Mouse (Mus musculus) left cerebral cortex, postnatal 4 days (tissue): ENCODE results near the gene Btbd16. TPM values are rescaled to one million over a fixed set of nuclear protein-coding genes. Genes with fewer than 3 reads are reported as not detected.

Experiments used
- DNase-seq: peaks from one replicate; pipeline ENCODE4 v3.0.0-alpha.2; 2022
- intact Hi-C: fragments of 180-260 bp; cut with DNase I; formaldehyde crosslinking; loops from one replicate; pipeline ENCODE4 v1.15.1; 2025
- total RNA-seq, 2 experiments: library from RNA; stranded (reverse); gene quantifications; 2 replicates each; pipeline ENCODE4 v1.2.3; 2021

Btbd16 gene
- total RNA-seq, 2 experiments from 2014 or later: 0.34 TPM; not detected in 1

DNA sequence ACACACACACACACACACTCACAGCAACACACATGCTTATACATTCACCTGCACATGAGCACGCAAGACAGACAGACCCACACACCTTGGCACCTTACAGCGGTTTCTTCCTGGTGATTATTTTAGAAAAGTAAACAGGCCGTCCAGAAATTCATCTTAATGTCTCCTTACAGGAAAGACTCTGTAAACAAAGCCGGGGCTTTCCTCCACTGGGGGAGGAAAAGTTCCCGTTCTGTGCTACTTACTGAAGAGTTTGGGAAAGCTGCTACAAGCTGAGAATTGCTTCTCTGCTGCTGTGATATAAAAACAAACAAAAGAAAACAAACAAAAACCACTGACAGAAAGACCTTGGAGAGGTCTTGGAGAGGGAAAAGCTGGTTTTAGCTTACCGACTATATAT, 34.8 kb downstream of the Btbd16 start:
- intact Hi-C loops: no loop called here
- DNase-seq: no peak

- DNase-seq: no peak
- intact Hi-C loops: no loop called here
These were observed 36.4 kb downstream of the Btbd16 start for GRCm38 (mm10) chr7:130810238-130810637.

GRCm38 (mm10) chr7:130812407-130812806, 38.5 kb downstream of the Btbd16 start:
- no peak for DNase-seq
- intact Hi-C loops: no loop called here

DNA sequence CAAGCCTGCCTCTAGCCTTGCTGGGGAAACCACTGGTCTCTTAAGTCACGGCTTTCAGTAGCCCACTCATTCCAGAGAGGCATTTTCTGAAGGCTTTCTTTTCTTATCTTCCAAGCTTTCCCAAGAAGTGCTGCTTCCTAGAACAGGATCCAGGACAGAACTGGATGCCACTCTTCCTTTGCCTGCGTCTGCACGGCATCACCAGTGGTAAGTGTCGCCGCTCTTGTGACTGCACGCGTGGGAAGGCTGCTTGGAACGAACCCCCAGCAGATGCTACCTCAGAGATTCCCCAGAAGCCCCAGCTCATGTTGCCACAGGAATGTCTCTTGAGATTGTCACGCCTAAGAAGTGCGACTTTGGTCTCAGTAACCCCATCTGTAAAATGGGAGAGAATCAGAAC, 41.7 kb downstream of the Btbd16 start:
- DNase-seq: no peak

GRCm38 (mm10) chr7:130816243-130816642, 42.4 kb downstream of the Btbd16 start:
- intact Hi-C loops: no loop called here
- no peak for DNase-seq

More for the DNA sequence above, 41.7 kb downstream of the Btbd16 start:
- intact Hi-C loops: no loop called here

DNA sequence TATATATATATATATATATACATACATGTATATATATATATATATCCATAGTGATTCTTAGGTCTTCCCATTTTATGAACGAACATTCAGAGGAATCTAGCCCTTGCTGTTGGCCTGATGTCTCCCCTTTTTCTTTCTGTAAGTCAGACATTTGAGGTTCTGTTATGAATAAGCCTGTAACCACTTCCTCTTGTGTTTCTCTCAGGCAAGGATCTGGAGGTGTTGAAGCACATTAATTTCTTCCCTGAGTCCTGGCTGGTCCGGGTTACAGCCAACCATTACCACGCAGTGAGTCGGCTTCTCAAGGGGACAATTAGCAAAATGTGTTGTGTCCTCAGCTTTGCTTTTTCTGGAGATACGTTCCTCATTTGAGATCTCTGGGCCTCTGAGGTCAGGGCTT, 44.9 kb downstream of the Btbd16 start:
- DNase-seq: no peak
- intact Hi-C loops: no loop called here

GRCm38 (mm10) chr7:130819624-130820023, 45.8 kb downstream of the Btbd16 start:
- no peak for DNase-seq
- intact Hi-C loops: loop anchor here (10.0 kb wide), 1 partner anchor 95 kb away; no protein-coding TSS in a partner anchor

GRCm38 (mm10) chr7:130823992-130824391, 50.1 kb downstream of the Btbd16 start:
- no peak for DNase-seq
- intact Hi-C loops: loop anchor here (10.0 kb wide), 1 partner anchor 91 kb away; no protein-coding TSS in a partner anchor

GRCm38 (mm10) chr7:130826343-130826742, 52.5 kb downstream of the Btbd16 start:
- DNase-seq: no peak
- intact Hi-C loops: loop anchor here (10.0 kb wide), 1 partner anchor 88 kb away; no protein-coding TSS in a partner anchor

DNA sequence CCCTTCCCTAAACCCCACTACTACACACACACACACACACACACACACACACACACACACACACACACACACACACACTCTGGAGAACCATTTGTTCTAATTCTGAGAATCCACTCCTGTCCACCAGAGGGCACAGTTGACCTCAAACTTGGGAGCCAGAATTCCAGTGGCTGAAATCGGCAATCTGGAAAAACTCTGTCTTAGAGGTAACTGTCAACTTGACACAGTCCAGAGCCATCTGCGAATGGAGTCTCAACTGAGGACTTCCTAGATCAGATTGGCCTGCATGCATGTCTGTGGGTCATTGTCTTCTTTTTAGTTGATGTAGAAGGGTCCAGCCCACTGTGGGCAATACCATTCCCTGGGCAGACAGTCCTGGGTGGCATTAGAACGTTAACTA, 53.6 kb downstream of the Btbd16 start:
- DNase-seq: peak; percentile 53
- intact Hi-C loops: loop anchor here (10.0 kb wide), 1 partner anchor 87 kb away; no protein-coding TSS in a partner anchor

- intact Hi-C loops: loop anchor here (10.0 kb wide), 1 partner anchor 87 kb away; no protein-coding TSS in a partner anchor
- no peak for DNase-seq
These were observed 54.1 kb downstream of the Btbd16 start for GRCm38 (mm10) chr7:130827844-130828403.

GRCm38 (mm10) chr7:130828475-130828874, 54.6 kb downstream of the Btbd16 start:
- intact Hi-C loops: loop anchor here (10.0 kb wide), 1 partner anchor 86 kb away; no protein-coding TSS in a partner anchor
- DNase-seq: no peak

DNA sequence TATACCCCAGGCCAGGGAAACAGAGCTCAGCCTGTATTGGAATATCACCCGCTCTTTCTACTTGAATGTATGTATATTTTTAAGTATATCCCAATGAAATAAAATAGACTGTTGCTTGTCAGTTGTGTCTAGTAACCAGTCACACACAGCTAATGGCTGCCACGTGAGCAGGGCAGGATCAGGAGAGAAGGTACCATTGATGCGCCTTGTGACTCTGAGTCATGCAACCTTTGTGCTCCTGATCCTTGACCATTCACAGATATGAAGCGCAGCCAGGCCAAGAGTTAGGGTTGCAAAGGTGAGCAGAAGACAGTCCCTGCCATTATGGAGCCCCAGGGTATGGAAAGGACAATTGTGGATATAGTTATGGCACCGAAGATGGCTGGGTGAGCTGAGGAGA, 57.7 kb downstream of the Btbd16 start:
- DNase-seq: no peak
- intact Hi-C loops: no loop called here

DNA sequence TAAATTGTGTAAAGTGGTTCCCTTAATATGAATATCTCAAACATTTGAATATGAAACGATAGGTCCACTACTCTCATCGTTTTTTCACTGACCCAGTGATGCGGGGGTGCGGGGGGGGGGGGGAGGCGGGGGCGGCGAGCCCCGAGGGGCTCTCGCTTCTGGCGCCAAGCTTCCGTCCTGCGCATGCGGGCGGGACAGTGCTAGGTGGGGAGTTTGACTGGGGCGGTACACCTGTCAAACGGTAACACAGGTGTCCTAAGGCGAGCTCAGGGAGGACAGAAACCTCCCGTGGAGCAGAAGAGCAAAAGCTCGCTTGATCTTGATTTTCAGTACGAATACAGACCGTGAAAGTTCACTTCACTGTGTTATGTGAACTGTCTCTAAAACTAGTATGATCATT, 60.4 kb downstream of the Btbd16 start:
- intact Hi-C loops: no loop called here
- DNase-seq: peak; percentile 26

DNA sequence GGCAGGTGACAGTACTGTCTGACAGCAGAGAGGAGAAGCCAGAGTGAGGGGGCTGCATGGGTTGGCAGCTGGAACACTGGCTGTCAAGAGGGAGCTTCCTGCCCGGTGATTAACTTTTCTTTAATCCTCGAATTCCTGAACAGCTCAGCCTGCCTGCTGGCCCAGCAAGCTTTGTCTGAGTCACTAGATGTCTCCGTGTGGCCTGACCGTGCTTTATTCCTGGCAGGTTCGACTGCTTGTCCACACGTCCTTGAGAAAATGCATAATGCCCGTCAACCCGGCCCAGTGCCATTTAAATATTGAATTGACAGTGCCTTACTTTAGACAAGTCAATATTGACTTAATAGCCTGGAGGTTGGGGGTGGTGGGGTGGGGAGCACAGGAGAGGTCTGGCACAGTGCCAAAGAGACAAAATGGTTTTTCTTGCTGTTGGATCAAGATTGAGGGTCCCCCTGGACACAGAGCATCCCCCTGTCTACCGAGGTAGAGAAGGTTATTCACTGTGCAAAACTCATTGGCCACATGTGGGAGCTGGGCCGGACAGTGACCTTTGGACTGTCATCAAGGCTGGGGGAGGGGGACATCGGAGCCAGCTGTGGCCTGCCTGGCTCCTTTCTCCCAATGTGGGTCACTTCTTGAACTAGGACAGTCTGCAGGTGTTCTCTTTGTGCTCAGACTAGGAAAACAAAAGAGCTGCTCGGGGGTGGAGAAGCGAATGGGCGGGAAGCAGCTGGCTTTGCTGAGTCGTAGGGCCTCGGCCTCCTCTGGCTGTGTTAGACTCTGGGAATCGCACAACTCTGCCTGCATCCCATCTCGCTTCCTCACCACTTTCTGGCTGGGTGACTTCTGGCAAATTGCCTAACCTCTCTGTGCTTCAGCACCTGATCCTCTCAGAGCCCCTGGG, 61.3 kb downstream of the Btbd16 start:
- intact Hi-C loops: no loop called here
- peak; percentile 72 for DNase-seq

- intact Hi-C loops: no loop called here
- DNase-seq: no peak
These were observed 62.2 kb downstream of the Btbd16 start for GRCm38 (mm10) chr7:130836066-130836465.

DNA sequence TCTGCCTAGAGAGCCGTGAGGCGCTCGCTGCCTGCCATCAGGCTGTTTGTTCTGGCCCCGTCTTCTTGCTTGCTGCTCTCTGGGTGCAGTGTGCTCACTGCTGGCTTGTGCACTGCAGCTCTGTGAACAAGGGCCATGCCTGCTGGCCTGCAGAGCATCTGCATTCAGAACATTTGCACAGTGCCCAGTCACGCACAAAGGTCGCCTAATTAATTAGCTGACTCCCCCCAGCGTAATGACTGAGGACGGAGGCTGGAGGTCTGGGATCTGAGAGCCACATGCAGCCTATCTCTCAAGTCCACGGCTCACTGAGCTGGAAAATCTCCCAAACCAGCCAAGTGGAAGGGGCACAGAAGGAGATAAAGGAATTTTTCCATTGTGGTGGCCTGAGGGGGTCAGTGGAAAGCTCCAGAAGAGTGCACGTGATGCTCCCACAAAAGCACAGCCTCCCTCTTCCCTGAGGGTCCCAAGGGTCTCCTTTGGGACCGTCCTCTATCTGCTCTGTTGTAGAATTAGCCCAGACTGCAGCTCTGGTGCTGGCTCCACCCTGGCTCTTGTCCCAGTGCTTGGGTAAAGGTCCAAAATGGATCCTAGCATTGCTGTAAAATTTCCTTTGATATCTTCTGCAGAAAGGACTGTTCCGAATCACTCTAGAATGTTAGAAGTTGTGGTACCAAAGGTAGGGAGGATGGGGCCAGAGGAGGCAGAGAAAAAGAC, 64.2 kb downstream of the Btbd16 start:
- DNase-seq: peak; percentile 91
- intact Hi-C loops: no loop called here

DNA sequence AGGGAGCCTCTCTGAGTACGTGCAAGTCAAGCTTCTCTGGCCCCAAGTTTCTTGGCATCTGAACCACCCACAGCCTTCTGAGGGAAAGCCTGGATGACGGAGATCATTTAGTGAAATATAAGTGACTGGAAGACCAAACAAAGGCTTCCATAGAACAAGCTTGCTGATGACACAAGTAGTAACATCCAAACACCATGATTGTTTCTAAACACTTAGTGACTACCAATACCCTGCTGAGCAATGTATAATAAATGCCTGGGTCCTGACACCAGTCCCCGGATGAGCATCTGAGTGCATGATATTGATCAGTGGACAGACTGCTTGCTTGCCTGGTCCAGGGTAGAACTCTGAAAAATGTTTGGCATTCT, 64.8 kb downstream of the Btbd16 start:
- intact Hi-C loops: no loop called here
- DNase-seq: no peak

DNA sequence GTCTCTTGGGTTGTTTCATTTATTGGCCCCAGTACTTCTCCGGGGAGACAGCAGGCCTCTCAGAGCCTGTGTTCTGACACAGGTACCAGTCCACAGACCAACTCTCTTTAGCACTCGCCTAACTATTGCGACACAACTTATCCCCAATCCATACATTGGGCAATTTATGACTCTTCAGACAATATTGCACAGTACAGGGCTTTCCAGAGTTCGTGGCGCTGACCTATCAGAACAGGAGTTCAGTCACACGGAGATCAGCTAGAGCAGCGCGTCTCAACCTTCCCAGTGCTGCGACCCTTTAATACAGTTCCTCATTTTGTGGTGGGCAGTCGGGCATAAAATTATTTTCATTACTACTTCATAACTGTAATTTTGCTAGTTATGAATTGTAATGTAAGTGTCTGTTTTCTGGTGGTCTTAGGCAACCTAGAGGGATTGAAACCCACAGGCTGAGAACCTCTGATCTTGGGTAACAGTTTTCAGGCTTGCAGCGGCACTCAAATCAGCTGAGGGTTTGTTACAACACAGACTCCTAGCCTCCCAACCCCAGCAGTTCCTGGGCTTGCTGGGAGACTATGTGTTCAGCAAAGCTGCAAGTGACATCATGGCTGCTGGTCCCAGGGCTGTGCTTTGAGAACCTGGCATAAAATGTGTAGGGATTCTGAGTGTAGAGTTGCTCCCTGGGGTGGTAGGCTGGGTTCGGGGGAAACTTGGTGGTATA, 65.7 kb downstream of the Btbd16 start:
- intact Hi-C loops: no loop called here
- DNase-seq: no peak

DNA sequence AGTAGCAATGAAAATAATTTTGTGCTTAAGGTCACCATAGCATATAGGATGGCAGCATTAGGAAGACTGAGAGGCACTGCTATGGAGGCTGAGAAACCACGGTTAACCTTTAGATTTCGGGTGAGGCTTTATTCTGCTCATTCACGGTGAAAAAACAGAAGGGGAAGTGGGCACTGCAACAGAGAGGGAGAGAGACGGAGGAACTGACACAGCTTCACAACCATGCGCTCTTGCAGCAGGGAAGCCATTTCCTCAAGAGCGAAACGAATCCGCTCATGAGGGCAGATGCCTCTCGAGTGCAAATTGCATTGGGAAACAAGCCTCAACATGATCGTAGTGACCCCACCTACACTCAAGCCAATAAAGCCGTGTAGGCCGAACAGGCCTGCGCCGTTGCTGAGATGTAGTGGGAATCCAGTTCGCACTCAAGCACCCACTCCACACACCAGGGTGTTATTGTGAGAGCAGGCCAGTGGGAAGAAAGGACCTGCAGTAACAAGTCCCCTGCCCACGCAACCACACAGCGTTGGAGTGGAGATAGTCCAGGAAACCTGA, 73.4 kb downstream of the Btbd16 start:
- DNase-seq: no peak
- intact Hi-C loops: no loop called here
